Mouse (Mus musculus) kidney, adult 2 months (tissue): Measurements from ENCODE around the gene Map1lc3b. TPM values are rescaled to one million over a fixed set of nuclear protein-coding genes. Genes with fewer than 3 reads are reported as not detected.
A peak's percentile ranks its signal among the peaks of the same experiment; 100 is the strongest.

Source experiments
- DNase-seq: peaks from one replicate; pipeline ENCODE4 v3.0.0; 2021
- H3K27ac ChIP-seq: fragments of 200-500 bp; 2 replicates; pipeline ENCODE4 v1.5.1; 2012; ENCODE audit warnings: low read depth, low read length, control low read depth, inconsistent platforms; ENCODE audit not compliant: insufficient read depth
- H3K27me3 ChIP-seq: fragments of 200-500 bp; replicated peaks from 2 replicates; pipeline ENCODE4 v1.6.1; 2012; ENCODE audit warnings: mild to moderate bottlenecking, moderate library complexity, low read length, inconsistent platforms; ENCODE audit not compliant: control insufficient read depth, insufficient read depth
- H3K36me3 ChIP-seq: fragments of 200-500 bp; 2 replicates; pipeline ENCODE4 v1.6.1; 2012; ENCODE audit warnings: mild to moderate bottlenecking, moderate library complexity, low read length, inconsistent platforms; ENCODE audit not compliant: control insufficient read depth, insufficient read depth
- H3K4me1 ChIP-seq: fragments of 200-500 bp; 2 replicates; pipeline ENCODE4 v1.6.1; 2011; ENCODE audit warnings: low read length; ENCODE audit not compliant: control insufficient read depth, insufficient read depth
- H3K4me3 ChIP-seq: fragments of 200-500 bp; 2 replicates; pipeline ENCODE4 v1.5.1; 2011; ENCODE audit warnings: mild to moderate bottlenecking, low read depth, low read length, control low read depth; ENCODE audit not compliant: insufficient read depth
- CTCF ChIP-seq: fragments of 200-500 bp; conservative IDR thresholded peaks from 2 replicates; pipeline ENCODE4 v1.5.1; 2011; ENCODE audit warnings: low read depth, mild to moderate bottlenecking, control low read depth, low read length, moderate library complexity, mixed read lengths; ENCODE audit not compliant: insufficient read depth, insufficient read length
- POLR2A ChIP-seq: fragments of 200-500 bp; IDR thresholded peaks from one replicate; pipeline ENCODE4 v1.6.1; 2011; ENCODE audit warnings: low read depth, low read length, control low read depth
- WGBS: fragments of 180-500 bp; shearing (Covaris S2); methylation state at CpG from one replicate; pipeline ENCODE4 v1.1.7; 2018; 5-methylcytosine and 5-hydroxymethylcytosine counted together
- polyA plus RNA-seq: library from polyadenylated mRNA; depleted of rRNA; stranded (reverse); fragments of >200 nt; gene quantifications from 2 replicates; pipeline ENCODE4 v1.2.3, GENCODE M21; 2012

Gene Map1lc3b
- polyA plus RNA-seq, 1 experiment = 155 TPM

GRCm38 (mm10) chr8:121573275-121573674, 16.9 kb upstream of the Map1lc3b start:
- TF ChIP-seq POLR2A (no peak), CTCF (0 out of 2 replicates have a peak, but pooled peaks have one; percentile 7)
- peak; percentile 54 for DNase-seq
- H3K4me3 ChIP-seq = no peak overlapping the region
- H3K27me3 ChIP-seq = no peaks in the 10 kb centered on the region
- H3K36me3 ChIP-seq = no peaks in the 10 kb centered on the region
- 17% methylated on average over 3 of the region's 3 CpGs for WGBS
- peaks cover 10% of the 10 kb centered on the region; the same call in 1 of the 2 replicates for H3K4me1 ChIP-seq
- H3K27ac ChIP-seq = no peak overlapping the region

GRCm38 (mm10) chr8:121575661-121576060, 14.5 kb upstream of the Map1lc3b start:
- peaks cover 10% of the 10 kb centered on the region; the same call in 1 of the 2 replicates for H3K4me1 ChIP-seq
- WGBS = 75% methylated on average over 3 of the region's 3 CpGs
- no peak overlapping the region for H3K27ac ChIP-seq
- H3K36me3 ChIP-seq = no peaks in the 10 kb centered on the region
- H3K4me3 ChIP-seq = no peak overlapping the region
- no peak for DNase-seq
- no peaks in the 10 kb centered on the region for H3K27me3 ChIP-seq
- TF ChIP-seq CTCF (no peak), POLR2A (no peak)

- Histone ChIP-seq H3K27me3 (no peaks in the 10 kb centered on the region), H3K27ac (no peak overlapping the region), H3K36me3 (no peaks in the 10 kb centered on the region), H3K4me1 (peaks cover 7% of the 10 kb centered on the region; the same call in 1 of the 2 replicates), H3K4me3 (peak overlapping the region; percentile 61)
- WGBS = 3% methylated on average over 44 of the region's 44 CpGs
- DNase-seq = no peak
- TF ChIP-seq CTCF (no peak), POLR2A (no peak)
Measured at GRCm38 (mm10) chr8:121577751-121578675, 12.1 kb upstream of the Map1lc3b start.

- Histone ChIP-seq H3K36me3 (no peaks in the 10 kb centered on the region), H3K27ac (peak within 1 kb of the TSS; percentile 34; the same call in 1 of the 2 replicates), H3K4me3 (peak within 1 kb of the TSS; percentile 61), H3K27me3 (no peaks in the 10 kb centered on the region), H3K4me1 (peaks cover 6% of the 10 kb centered on the region; the same call in 1 of the 2 replicates)
- WGBS = 2% methylated on average over 62 of the region's 63 CpGs
- TF ChIP-seq CTCF (0 out of 2 replicates have a peak, but pooled peaks have one; percentile 3), POLR2A (peak; percentile 46)
- peak; percentile 96 for DNase-seq
Measured at GRCm38 (mm10) chr8:121578676-121579451, 11.3 kb upstream of the Map1lc3b start, which contains the start of gene Fbxo31. Fbxo31 (minus strand) TSS chr8:121578806.

- peaks cover 10% of the 10 kb centered on the region; the same call in 1 of the 2 replicates for H3K4me1 ChIP-seq
- 39% methylated on average over 9 of the region's 9 CpGs for WGBS
- TF ChIP-seq CTCF (no peak), POLR2A (no peak)
- DNase-seq = no peak
- H3K27ac ChIP-seq = no peak overlapping the region
- no peaks in the 10 kb centered on the region for H3K36me3 ChIP-seq
- H3K27me3 ChIP-seq = no peaks in the 10 kb centered on the region
- no peak overlapping the region for H3K4me3 ChIP-seq
Measured at GRCm38 (mm10) chr8:121580465-121580864, 9.7 kb upstream of the Map1lc3b start.

GRCm38 (mm10) chr8:121583653-121584052, 6.5 kb upstream of the Map1lc3b start:
- H3K27ac ChIP-seq = no peak overlapping the region
- DNase-seq = no peak
- no peaks in the 10 kb centered on the region for H3K27me3 ChIP-seq
- WGBS = 38% methylated on average over 8 of the region's 8 CpGs
- no peak overlapping the region for H3K4me3 ChIP-seq
- peaks cover 4% of the 10 kb centered on the region; the same call in 1 of the 2 replicates for H3K4me1 ChIP-seq
- TF ChIP-seq POLR2A (no peak), CTCF (no peak)
- H3K36me3 ChIP-seq = no peaks in the 10 kb centered on the region
